Mouse (Mus musculus) heart, adult 2 months (tissue): Measurements from ENCODE around the gene Rnf187.
A peak's percentile ranks its signal among the peaks of the same experiment; 100 is the strongest.

ENCODE experiments used
- CTCF ChIP-seq: fragments of 200-600 bp; IDR thresholded peaks from 2 replicates; pipeline ENCODE4 v1.8.1; 2022; ENCODE audit warnings: antibody characterized with exemption, mild to moderate bottlenecking, moderate library complexity
- POLR2A ChIP-seq: fragments of 200-500 bp; IDR thresholded peaks from 2 replicates; pipeline ENCODE4 v1.6.1; 2011; ENCODE audit warnings: mild to moderate bottlenecking, low read depth, low read length, control low read depth; ENCODE audit not compliant: insufficient read depth

- TF ChIP-seq CTCF (peak; percentile 76), POLR2A (0 out of 2 replicates have a peak, but pooled peaks have one; percentile 15)
These were observed 43.1 kb upstream of the Rnf187 start for GRCm38 (mm10) chr11:58981541-58982447.
